Mouse (Mus musculus): ENCODE data around the gene Crip2. TPM values are rescaled to one million over a fixed set of nuclear protein-coding genes. Genes with fewer than 3 reads are reported as not detected.

Gene Crip2
- polyA plus RNA-seq, 1 experiment, result 178 TPM

- Histone ChIP-seq H3K4me1 (ENCODE audit: control insufficient read depth, insufficient read depth, low read length) (peaks cover 23% of the 10 kb centered on the region), H3K27ac (ENCODE audit: control insufficient read depth, insufficient read depth, low read depth, low read length) (no peak overlapping the region), H3K36me3 (ENCODE audit: control insufficient read depth, insufficient read depth, low read length) (no peaks in the 10 kb centered on the region; the same call in 1 of the 2 replicates), H3K27me3 (ENCODE audit: control insufficient read depth, insufficient read depth, low read length) (no peaks in the 10 kb centered on the region), H3K4me3 (ENCODE audit: control insufficient read depth, low read depth, low read length) (no peak overlapping the region)
- TF ChIP-seq CTCF (IDR thresholded peaks at IDR 0.05; ENCODE audit: control insufficient read depth, insufficient read depth, insufficient replicate concordance, low read depth, low read length), result no peak
- TF ChIP-seq POLR2A (IDR thresholded peaks at IDR 0.05; ENCODE audit: control insufficient read depth, low read depth, low read length), result no peak
Measured at GRCm38 (mm10) chr12:113157971-113158370, 17.9 kb downstream of the Crip2 start.

- TF ChIP-seq POLR2A (IDR thresholded peaks at IDR 0.05; ENCODE audit: control insufficient read depth, low read depth, low read length) (no peak), CTCF (IDR thresholded peaks at IDR 0.05; ENCODE audit: control insufficient read depth, insufficient read depth, insufficient replicate concordance, low read depth, low read length) (no peak)
- H3K36me3 ChIP-seq (ENCODE audit: control insufficient read depth, insufficient read depth, low read length), result peaks cover 2% of the 10 kb centered on the region; the same call in 1 of the 2 replicates
Measured at GRCm38 (mm10) chr12:113163561-113164006, 23.5 kb downstream of the Crip2 start.

GRCm38 (mm10) chr12:113168031-113168536 is 28.0 kb downstream of the Crip2 start:
- Histone ChIP-seq H3K4me3 (ENCODE audit: control insufficient read depth, low read depth, low read length) (no peak overlapping the region), H3K27ac (ENCODE audit: control insufficient read depth, insufficient read depth, low read depth, low read length) (no peak overlapping the region), H3K36me3 (ENCODE audit: control insufficient read depth, insufficient read depth, low read length) (peaks cover 2% of the 10 kb centered on the region; the same call in 1 of the 2 replicates), H3K27me3 (ENCODE audit: control insufficient read depth, insufficient read depth, low read length) (no peaks in the 10 kb centered on the region), H3K4me1 (ENCODE audit: control insufficient read depth, insufficient read depth, low read length) (no peaks in the 10 kb centered on the region)
- TF ChIP-seq CTCF (IDR thresholded peaks at IDR 0.05; ENCODE audit: control insufficient read depth, insufficient read depth, insufficient replicate concordance, low read depth, low read length) (no peak), POLR2A (IDR thresholded peaks at IDR 0.05; ENCODE audit: control insufficient read depth, low read depth, low read length) (no peak)

More at GRCm38 (mm10) chr12:113163561-113164006, 23.5 kb downstream of the Crip2 start:
- H3K27me3 ChIP-seq (ENCODE audit: control insufficient read depth, insufficient read depth, low read length), result no peaks in the 10 kb centered on the region
- H3K27ac ChIP-seq (ENCODE audit: control insufficient read depth, insufficient read depth, low read depth, low read length), result no peak overlapping the region
- no peak overlapping the region for H3K4me3 ChIP-seq (ENCODE audit: control insufficient read depth, low read depth, low read length)
- H3K4me1 ChIP-seq (ENCODE audit: control insufficient read depth, insufficient read depth, low read length), result no peaks in the 10 kb centered on the region

GRCm38 (mm10) chr12:113176960-113177725 is 37.1 kb downstream of the Crip2 start:
- H3K4me3 ChIP-seq (ENCODE audit: control insufficient read depth, low read depth, low read length), result no peak overlapping the region
- H3K27me3 ChIP-seq (ENCODE audit: control insufficient read depth, insufficient read depth, low read length), result no peaks in the 10 kb centered on the region
- no peak for TF ChIP-seq POLR2A (IDR thresholded peaks at IDR 0.05; ENCODE audit: control insufficient read depth, low read depth, low read length)
- no peak for TF ChIP-seq CTCF (IDR thresholded peaks at IDR 0.05; ENCODE audit: control insufficient read depth, insufficient read depth, insufficient replicate concordance, low read depth, low read length)
- no peaks in the 10 kb centered on the region for H3K36me3 ChIP-seq (ENCODE audit: control insufficient read depth, insufficient read depth, low read length)
- H3K4me1 ChIP-seq (ENCODE audit: control insufficient read depth, insufficient read depth, low read length), result peaks cover 3% of the 10 kb centered on the region
- no peak overlapping the region for H3K27ac ChIP-seq (ENCODE audit: control insufficient read depth, insufficient read depth, low read depth, low read length)

- peaks cover 6% of the 10 kb centered on the region for H3K4me1 ChIP-seq (ENCODE audit: control insufficient read depth, insufficient read depth, low read length)
- no peaks in the 10 kb centered on the region for H3K27me3 ChIP-seq (ENCODE audit: control insufficient read depth, insufficient read depth, low read length)
- H3K4me3 ChIP-seq (ENCODE audit: control insufficient read depth, low read depth, low read length), result no peak overlapping the region
- H3K27ac ChIP-seq (ENCODE audit: control insufficient read depth, insufficient read depth, low read depth, low read length), result no peak overlapping the region
- H3K36me3 ChIP-seq (ENCODE audit: control insufficient read depth, insufficient read depth, low read length), result no peaks in the 10 kb centered on the region
- TF ChIP-seq CTCF (IDR thresholded peaks at IDR 0.05; ENCODE audit: control insufficient read depth, insufficient read depth, insufficient replicate concordance, low read depth, low read length), result no peak
Measured at GRCm38 (mm10) chr12:113181020-113181419, 41.0 kb downstream of the Crip2 start.

- no peak for TF ChIP-seq CTCF (IDR thresholded peaks at IDR 0.05; ENCODE audit: control insufficient read depth, insufficient read depth, insufficient replicate concordance, low read depth, low read length)
- TF ChIP-seq POLR2A (IDR thresholded peaks at IDR 0.05; ENCODE audit: control insufficient read depth, low read depth, low read length), result no peak
- H3K27ac ChIP-seq (ENCODE audit: control insufficient read depth, insufficient read depth, low read depth, low read length), result no peak overlapping the region
- H3K4me1 ChIP-seq (ENCODE audit: control insufficient read depth, insufficient read depth, low read length), result peaks cover 26% of the 10 kb centered on the region
- no peaks in the 10 kb centered on the region for H3K27me3 ChIP-seq (ENCODE audit: control insufficient read depth, insufficient read depth, low read length)
- H3K36me3 ChIP-seq (ENCODE audit: control insufficient read depth, insufficient read depth, low read length), result no peaks in the 10 kb centered on the region
- H3K4me3 ChIP-seq (ENCODE audit: control insufficient read depth, low read depth, low read length), result no peak overlapping the region
Measured at GRCm38 (mm10) chr12:113184945-113185344, 44.9 kb downstream of the Crip2 start.

- Histone ChIP-seq H3K36me3 (ENCODE audit: control insufficient read depth, insufficient read depth, low read length) (no peaks in the 10 kb centered on the region), H3K4me3 (ENCODE audit: control insufficient read depth, low read depth, low read length) (peak within 1 kb of the TSS; percentile 28), H3K27ac (ENCODE audit: control insufficient read depth, insufficient read depth, low read depth, low read length) (no peak within 1 kb of the TSS), H3K4me1 (ENCODE audit: control insufficient read depth, insufficient read depth, low read length) (peaks cover 26% of the 10 kb centered on the region), H3K27me3 (ENCODE audit: control insufficient read depth, insufficient read depth, low read length) (no peaks in the 10 kb centered on the region)
- TF ChIP-seq POLR2A (IDR thresholded peaks at IDR 0.05; ENCODE audit: control insufficient read depth, low read depth, low read length), result 0 out of 2 replicates have a peak, but pooled peaks have one; percentile 9
- TF ChIP-seq CTCF (IDR thresholded peaks at IDR 0.05; ENCODE audit: control insufficient read depth, insufficient read depth, insufficient replicate concordance, low read depth, low read length), result no peak
Measured at GRCm38 (mm10) chr12:113185442-113186291, 45.6 kb downstream of the Crip2 start, which contains the start of gene Tmem121. Gene Tmem121, plus strand, starts transcription at chr12:113185930.
